Mouse (Mus musculus): ENCODE results near the gene Nipal1. TPM values are rescaled to one million over a fixed set of nuclear protein-coding genes. Genes with fewer than 3 reads are reported as not detected.
A peak's percentile ranks its signal among the peaks of the same experiment; 100 is the strongest.

The Nipal1 gene
- polyA plus RNA-seq, 1 experiment, result not detected

DNA sequence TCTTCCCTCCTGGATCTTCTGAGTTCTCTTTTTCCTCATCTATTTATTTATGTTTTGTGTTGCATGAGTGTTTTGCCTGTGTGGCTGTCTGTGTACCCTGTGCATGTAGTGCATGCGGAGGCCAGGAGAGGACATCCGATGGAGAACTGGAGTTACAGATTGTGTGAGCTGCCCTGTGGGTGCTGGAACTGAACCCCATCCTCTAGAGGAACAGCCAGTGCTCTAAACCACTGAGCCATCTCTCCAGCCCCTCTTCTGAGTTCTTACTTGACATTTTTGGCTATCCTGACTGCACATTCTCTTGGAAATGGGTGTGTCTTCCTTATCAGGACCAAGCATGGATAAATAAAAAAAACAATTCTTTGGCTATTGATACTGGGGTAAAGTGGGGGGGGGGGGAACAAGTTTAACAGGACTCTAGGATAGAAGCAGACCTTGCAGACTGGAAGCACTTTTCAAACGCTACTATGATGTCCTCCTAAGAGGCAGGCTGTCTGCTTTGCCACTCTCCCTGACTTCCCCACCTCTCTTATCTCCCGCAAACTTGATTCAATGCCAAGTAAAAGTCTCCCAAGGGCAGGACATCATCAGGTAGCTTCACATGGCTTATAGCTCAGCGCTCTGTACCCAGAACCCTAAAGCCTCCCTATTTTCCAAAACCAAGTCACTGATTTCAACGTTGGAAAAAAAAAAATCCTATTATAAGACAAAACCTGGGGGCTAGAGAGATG lies 13.6 kb downstream of the Nipal1 start:
- TF ChIP-seq CTCF (IDR thresholded peaks at IDR 0.05; ENCODE audit: extremely low read depth, insufficient read depth, low read length), result no peak
- no peak for TF ChIP-seq POLR2A (IDR thresholded peaks at IDR 0.05; ENCODE audit: extremely low read depth, insufficient read depth, low read length)

DNA sequence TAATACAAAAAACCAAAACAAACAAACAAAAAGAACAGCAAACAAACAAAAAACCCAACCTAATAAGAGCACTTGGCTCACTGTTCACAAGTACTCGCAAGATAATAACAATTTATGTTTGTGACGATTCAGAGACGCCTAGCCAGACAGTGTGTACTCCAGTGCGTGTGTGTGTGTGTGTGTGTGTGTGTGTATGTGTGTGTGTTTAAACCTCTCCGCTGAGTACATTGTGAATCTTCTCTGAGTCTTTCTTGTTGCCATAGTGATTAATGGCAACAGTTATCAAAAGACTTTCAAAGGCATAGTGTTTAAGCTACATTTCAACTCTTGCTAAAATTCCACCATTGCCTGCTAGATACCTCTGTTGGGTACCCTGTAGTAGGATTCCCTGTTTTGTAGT lies 16.5 kb downstream of the Nipal1 start:
- Histone ChIP-seq H3K4me3 (ENCODE audit: insufficient read depth, low read length) (no peak overlapping the region), H3K27ac (ENCODE audit: insufficient read depth, low read length) (no peak overlapping the region), H3K4me1 (ENCODE audit: control insufficient read depth, insufficient read depth, low read length) (no peaks in the 10 kb centered on the region)
- no peak for TF ChIP-seq CTCF (IDR thresholded peaks at IDR 0.05; ENCODE audit: extremely low read depth, insufficient read depth, low read length)
- TF ChIP-seq POLR2A (IDR thresholded peaks at IDR 0.05; ENCODE audit: extremely low read depth, insufficient read depth, low read length), result no peak

More for the DNA sequence above, 13.6 kb downstream of the Nipal1 start:
- Histone ChIP-seq H3K27ac (ENCODE audit: insufficient read depth, low read length) (no peak overlapping the region), H3K4me3 (ENCODE audit: insufficient read depth, low read length) (no peak overlapping the region), H3K4me1 (ENCODE audit: control insufficient read depth, insufficient read depth, low read length) (no peaks in the 10 kb centered on the region)

DNA sequence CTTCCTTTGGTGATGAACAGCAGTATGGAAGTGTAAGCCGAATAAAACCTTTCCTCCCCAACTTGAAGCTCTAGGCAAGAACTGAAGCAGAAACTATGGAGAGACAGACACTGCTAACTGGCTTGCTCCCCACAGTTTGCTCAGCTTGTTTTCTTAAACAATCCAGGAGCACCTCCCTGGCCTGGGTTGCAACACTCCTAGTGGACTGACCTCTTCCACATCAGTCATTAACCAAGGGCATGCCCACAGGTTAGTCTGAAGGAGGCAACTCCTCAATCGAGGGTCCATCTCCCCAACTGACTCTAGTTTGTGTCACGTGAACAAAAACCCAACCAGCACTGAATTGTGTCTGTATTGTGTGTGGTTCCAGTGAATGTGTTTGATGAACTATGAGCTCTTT lies 17.3 kb downstream of the Nipal1 start:
- no peak overlapping the region for H3K4me3 ChIP-seq (ENCODE audit: insufficient read depth, low read length)
- H3K27ac ChIP-seq (ENCODE audit: insufficient read depth, low read length), result no peak overlapping the region
- H3K4me1 ChIP-seq (ENCODE audit: control insufficient read depth, insufficient read depth, low read length), result no peaks in the 10 kb centered on the region
- TF ChIP-seq POLR2A (IDR thresholded peaks at IDR 0.05; ENCODE audit: extremely low read depth, insufficient read depth, low read length) (no peak), CTCF (IDR thresholded peaks at IDR 0.05; ENCODE audit: extremely low read depth, insufficient read depth, low read length) (no peak)

DNA sequence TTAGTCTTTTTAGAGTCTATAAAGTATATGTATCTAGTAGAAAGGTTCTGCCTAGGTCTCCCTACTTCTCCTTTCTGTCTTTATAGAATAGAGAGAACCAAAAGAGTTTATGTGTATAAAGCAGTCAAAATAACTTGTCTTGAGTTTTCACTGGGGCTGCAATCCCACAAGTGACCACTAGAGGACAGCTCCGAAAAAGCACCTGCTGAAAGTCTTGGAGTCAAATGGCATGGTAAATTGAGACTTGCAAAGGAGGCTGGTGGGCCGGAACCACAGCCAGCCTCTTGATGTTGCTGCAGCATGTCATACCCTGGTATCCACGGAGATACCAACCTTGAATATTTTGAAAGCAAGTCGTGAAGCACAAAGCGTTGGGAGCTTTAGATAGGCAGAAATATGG lies 17.7 kb downstream of the Nipal1 start:
- TF ChIP-seq CTCF (IDR thresholded peaks at IDR 0.05; ENCODE audit: extremely low read depth, insufficient read depth, low read length) (peak; percentile 73), POLR2A (IDR thresholded peaks at IDR 0.05; ENCODE audit: extremely low read depth, insufficient read depth, low read length) (no peak)
- Histone ChIP-seq H3K27ac (ENCODE audit: insufficient read depth, low read length) (no peak overlapping the region), H3K4me1 (ENCODE audit: control insufficient read depth, insufficient read depth, low read length) (no peaks in the 10 kb centered on the region), H3K4me3 (ENCODE audit: insufficient read depth, low read length) (no peak overlapping the region)

DNA sequence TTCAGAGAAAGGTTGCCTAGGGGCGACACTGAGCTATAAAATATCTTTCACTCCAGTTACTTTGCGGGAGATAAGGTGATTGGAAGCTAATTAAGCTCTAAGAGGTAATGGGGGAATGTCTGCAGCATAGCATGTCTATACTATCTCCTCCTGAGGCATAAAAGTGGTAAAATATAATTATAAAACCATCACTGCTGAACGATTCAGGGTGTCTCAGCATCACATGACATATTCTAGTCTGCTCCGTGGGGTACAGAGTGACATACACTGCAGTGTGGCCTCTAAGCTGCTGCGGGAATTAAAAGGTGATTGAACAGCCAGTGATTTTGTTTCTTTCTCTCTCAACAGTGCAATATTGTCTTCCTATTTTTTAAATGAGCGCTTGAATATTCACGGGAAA lies 18.8 kb downstream of the Nipal1 start:
- no peak for TF ChIP-seq CTCF (IDR thresholded peaks at IDR 0.05; ENCODE audit: extremely low read depth, insufficient read depth, low read length)
- no peak for TF ChIP-seq POLR2A (IDR thresholded peaks at IDR 0.05; ENCODE audit: extremely low read depth, insufficient read depth, low read length)
- Histone ChIP-seq H3K4me1 (ENCODE audit: control insufficient read depth, insufficient read depth, low read length) (no peaks in the 10 kb centered on the region), H3K4me3 (ENCODE audit: insufficient read depth, low read length) (no peak overlapping the region), H3K27ac (ENCODE audit: insufficient read depth, low read length) (no peak overlapping the region)

DNA sequence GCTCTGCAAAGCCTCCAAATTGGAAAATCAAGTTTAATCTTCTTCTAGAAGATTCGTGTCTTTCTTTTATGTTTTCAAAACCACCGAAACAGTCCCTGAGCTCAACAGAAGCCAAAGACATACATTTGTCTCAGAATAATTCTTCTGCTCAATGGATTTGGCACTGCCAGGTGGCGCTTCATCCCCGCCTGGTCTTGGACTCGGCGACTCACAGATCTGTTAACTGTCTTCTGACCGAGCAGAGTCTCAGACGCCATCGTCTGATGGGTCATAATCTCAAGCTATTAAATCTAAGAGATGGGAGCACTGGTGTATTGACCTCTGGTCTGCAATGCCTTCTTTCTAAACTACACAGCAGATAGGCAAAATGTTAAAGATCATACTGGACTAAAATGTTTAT lies 20.8 kb downstream of the Nipal1 start:
- no peak overlapping the region for H3K4me3 ChIP-seq (ENCODE audit: insufficient read depth, low read length)
- TF ChIP-seq CTCF (IDR thresholded peaks at IDR 0.05; ENCODE audit: extremely low read depth, insufficient read depth, low read length), result no peak
- TF ChIP-seq POLR2A (IDR thresholded peaks at IDR 0.05; ENCODE audit: extremely low read depth, insufficient read depth, low read length), result no peak
- no peak overlapping the region for H3K27ac ChIP-seq (ENCODE audit: insufficient read depth, low read length)

DNA sequence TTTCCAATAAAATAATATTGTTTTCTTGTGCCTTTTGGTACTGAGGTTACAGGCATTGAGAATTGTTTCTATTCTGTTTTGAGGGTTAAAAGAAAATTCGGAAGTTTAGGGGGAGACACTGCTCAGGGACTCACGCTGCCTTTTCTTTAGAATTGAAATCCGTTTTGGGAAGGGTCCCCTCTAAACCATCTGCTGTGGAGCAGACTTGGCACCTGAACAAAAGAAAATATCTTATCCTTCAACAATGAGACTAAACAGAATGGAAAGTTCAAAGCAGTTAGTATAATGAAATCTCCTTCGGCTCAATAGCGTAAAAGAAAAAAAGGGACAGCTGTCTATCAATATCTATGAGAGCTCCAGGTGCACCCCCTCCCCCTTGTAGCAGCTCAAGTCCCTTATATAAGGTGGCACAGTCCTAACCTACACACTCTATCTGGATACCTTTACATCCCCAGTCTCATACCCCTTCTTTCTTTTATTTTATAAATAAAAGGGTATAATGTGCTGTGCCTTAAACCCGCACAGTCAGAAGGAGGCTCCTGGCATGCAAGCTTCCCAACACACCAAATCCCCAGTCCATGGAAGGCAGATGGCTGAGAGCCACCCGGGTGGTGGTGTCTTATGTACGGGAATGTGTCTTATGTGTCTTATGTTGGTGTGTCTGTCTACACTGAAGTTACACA lies 23.6 kb downstream of the Nipal1 start:
- no peaks in the 10 kb centered on the region for H3K4me1 ChIP-seq (ENCODE audit: control insufficient read depth, insufficient read depth, low read length)
- H3K27ac ChIP-seq (ENCODE audit: insufficient read depth, low read length), result no peak overlapping the region
- H3K4me3 ChIP-seq (ENCODE audit: insufficient read depth, low read length), result no peak overlapping the region
- TF ChIP-seq POLR2A (IDR thresholded peaks at IDR 0.05; ENCODE audit: extremely low read depth, insufficient read depth, low read length), result no peak
- TF ChIP-seq CTCF (IDR thresholded peaks at IDR 0.05; ENCODE audit: extremely low read depth, insufficient read depth, low read length), result no peak

More for the DNA sequence above, 20.8 kb downstream of the Nipal1 start:
- no peaks in the 10 kb centered on the region for H3K4me1 ChIP-seq (ENCODE audit: control insufficient read depth, insufficient read depth, low read length)

DNA sequence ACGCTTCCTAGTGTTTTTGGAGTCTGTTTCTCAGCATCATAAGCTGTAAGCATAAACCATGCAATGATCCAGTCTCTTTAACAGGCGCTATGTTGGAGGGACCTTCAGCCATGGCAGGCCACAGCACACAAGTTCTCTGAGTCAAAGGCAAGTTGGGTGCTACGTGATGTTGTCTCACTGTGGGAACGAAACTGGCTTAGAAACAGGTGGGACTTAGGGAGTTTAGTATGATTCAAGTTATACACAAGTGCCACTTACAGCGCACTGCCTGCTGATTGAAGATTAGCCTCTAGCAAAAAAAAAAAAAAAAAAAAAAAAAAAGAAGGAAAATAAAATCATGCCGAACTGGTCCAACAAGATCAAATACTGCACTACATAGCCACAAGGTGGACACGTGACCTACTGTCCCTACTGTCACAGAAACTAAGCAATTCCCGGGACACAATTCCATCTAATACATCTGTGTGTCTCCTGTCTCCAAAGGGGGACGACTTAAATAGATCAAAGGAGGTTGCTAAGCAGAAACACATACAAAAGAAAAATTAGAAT lies 27.5 kb downstream of the Nipal1 start:
- TF ChIP-seq POLR2A (IDR thresholded peaks at IDR 0.05; ENCODE audit: extremely low read depth, insufficient read depth, low read length) (no peak), CTCF (IDR thresholded peaks at IDR 0.05; ENCODE audit: extremely low read depth, insufficient read depth, low read length) (no peak)
- no peak overlapping the region for H3K27ac ChIP-seq (ENCODE audit: insufficient read depth, low read length)
- H3K4me1 ChIP-seq (ENCODE audit: control insufficient read depth, insufficient read depth, low read length), result no peaks in the 10 kb centered on the region
- no peak overlapping the region for H3K4me3 ChIP-seq (ENCODE audit: insufficient read depth, low read length)

- H3K4me1 ChIP-seq (ENCODE audit: control insufficient read depth, insufficient read depth, low read length), result no peaks in the 10 kb centered on the region
- no peak overlapping the region for H3K27ac ChIP-seq (ENCODE audit: insufficient read depth, low read length)
- TF ChIP-seq POLR2A (IDR thresholded peaks at IDR 0.05; ENCODE audit: extremely low read depth, insufficient read depth, low read length) (no peak), CTCF (IDR thresholded peaks at IDR 0.05; ENCODE audit: extremely low read depth, insufficient read depth, low read length) (no peak)
- H3K4me3 ChIP-seq (ENCODE audit: insufficient read depth, low read length), result no peak overlapping the region
Observed at GRCm38 (mm10) chr5:72681451-72681850, 33.9 kb downstream of the Nipal1 start.

GRCm38 (mm10) chr5:72689556-72689955 lies 42.0 kb downstream of the Nipal1 start:
- Histone ChIP-seq H3K27ac (ENCODE audit: insufficient read depth, low read length) (no peak overlapping the region), H3K4me1 (ENCODE audit: control insufficient read depth, insufficient read depth, low read length) (no peaks in the 10 kb centered on the region), H3K4me3 (ENCODE audit: insufficient read depth, low read length) (no peak overlapping the region)
- TF ChIP-seq POLR2A (IDR thresholded peaks at IDR 0.05; ENCODE audit: extremely low read depth, insufficient read depth, low read length), result no peak
- no peak for TF ChIP-seq CTCF (IDR thresholded peaks at IDR 0.05; ENCODE audit: extremely low read depth, insufficient read depth, low read length)
